Mouse (Mus musculus): Measurements from ENCODE around the gene Rab9.

Gene Rab9

DNA sequence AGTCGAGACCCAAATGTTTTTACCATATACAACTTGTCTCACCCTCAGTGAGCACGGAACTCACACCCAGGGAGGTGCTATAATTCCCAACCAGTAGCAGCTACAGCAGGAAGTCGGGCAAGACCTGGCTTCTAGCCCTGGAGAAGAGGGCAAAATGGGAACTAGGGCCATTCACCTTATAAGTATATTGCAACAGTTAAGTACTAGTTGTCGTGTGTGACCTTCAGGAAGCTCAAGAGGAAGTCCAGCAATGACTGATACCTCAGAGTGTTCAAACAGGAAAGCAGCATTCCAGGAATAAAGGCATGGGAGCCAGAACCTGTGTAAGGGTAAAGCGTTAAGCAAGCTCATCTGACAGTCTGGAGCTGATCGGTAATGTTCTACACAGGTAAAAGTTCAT lies 26.1 kb downstream of the Rab9 start:
- no peak for DNase-seq (ENCODE audit: low spot score in 2 of 2)

DNA sequence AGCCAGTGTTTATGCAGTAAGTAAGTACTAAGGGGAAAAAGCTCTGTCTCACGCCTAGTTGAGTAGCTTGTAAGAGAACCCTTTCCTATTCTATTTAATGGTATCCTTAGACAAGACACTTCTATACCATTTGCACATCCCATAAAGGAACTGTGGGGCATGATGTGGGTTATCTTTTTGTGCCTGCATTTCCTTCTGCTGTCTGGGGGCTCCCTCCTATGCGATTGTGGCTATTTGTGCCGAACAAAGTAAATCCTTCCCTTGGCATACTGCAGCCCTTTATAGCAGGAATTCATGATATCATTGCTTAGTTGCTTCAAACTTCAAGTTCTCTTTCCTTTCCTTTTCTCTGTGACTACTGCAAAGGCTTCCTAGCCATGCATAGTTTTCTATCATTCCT lies 35.1 kb downstream of the Rab9 start:
- DNase-seq (ENCODE audit: low spot score in 2 of 2), result no peak

DNA sequence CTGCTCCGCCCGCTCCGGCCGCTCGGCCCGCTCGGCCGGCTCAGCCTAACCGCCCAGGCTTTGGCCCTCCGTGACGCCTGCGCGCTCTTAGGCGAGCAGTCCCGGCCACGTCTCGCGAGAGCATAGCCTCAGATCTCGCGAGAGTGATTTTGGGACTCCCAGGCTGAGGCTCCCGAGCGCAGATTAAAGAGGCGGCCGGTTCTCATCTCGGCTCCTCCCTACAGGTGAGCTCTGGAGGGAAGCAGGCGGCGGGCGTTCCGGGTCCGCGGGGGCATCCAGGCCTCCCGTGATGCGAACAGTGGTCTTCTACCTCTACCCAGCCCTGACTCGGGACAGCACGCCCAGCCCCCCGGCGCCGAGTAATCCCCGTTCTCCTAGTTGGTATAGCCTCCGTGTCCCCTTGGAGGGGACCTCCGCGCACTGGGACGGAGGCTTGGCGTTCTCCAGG lies 39.0 kb downstream of the Rab9 start, which contains the start of gene Ofd1:
Gene Ofd1 (minus strand): TSS at position 89 of the 448 bp plus-strand sequence.
- DNase-seq (ENCODE audit: low spot score in 2 of 2), result peak; percentile 82 to 83

DNA sequence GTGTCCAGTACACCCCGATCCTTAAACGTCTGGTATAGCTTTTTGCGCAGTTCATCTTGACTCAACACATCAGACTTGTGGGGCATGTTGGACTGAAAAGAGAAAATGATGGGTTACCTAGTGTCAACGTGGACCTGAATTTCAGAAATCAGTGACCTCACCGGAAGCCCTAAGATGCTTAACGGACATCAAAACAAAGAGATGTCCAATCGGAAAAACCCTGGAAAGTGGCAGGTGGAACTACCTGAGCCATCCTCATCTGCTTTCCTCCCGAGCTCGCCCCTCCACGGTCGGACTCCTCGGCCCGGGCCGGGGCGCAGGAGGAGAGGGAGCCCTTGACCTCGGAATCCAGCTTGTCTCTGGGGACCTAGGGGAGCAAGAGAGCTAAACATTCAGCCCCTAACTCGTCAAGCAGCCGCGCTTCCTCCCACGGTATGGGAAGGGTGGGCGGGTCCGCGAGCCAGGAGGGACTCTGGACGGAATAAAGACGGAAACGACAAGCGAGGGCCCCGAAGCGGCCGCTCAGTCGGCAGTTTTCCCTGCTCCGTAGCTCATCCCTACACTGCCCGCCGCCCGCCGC lies 39.5 kb downstream of the Rab9 start, which contains the start of gene Trappc2:
Gene Trappc2 (plus strand): TSS at position 539 of the 580 bp plus-strand sequence.
- no peak for DNase-seq (ENCODE audit: low spot score in 2 of 2)

DNA sequence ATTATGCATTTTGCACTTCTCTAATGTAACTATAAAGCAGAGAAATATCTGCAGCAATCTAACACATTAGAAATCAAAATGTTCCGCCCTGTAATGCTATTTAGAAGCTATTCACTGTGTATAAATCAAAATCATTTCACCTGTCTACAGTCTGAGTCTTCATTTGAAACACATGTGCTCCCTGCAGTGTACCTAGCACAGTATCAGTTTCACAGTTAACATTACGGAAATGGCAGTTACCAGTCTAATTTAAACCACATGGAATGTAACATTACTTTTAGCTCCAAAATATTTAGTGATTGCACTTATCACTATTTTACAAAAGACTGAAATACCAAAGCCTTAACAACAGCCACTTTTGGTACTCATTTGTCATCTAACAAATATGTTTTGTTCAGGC lies 44.9 kb downstream of the Rab9 start:
- DNase-seq (ENCODE audit: low spot score in 2 of 2), result no peak

DNA sequence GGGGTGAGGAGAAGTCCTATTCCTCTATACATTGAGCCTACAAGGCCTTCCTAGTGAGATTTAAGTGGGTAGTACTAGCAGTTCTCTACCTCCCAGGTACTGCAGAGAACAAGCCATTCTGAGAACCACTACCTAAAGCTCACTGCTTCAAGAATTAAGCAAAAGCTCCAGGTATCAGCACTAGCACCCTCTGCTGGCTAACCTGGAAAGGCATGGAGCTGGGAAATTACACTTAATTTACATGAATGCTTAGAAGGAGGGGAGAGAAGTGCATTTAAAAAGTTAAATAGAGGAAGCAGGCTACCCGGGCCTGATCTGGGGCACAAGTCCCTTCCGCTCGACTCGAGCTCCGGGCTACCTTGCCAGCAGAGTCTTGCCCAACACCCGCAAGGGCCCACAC lies 63.5 kb downstream of the Rab9 start:
- DNase-seq (ENCODE audit: low spot score in 2 of 2), result no peak

DNA sequence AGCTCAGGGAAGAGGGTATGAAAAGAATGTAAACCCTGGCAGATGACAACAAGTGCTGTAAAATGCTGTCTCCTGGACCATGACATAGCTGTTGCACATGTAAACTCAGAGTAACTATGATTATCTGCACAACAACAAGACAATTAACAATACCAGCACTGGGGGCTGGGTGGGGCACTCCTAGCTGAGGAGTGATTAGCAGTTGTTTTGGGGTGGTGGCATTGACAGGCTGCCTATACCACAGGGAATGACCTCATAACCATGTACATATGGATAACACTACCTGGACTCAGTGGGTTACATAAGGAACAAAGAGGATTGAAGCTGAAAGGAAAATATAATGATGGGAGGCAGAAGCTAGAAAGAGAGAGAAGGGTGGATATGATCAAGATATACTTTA lies 71.8 kb downstream of the Rab9 start:
- no peak for DNase-seq (ENCODE audit: low spot score in 2 of 2)
